Mouse (Mus musculus) kidney, adult 8-10 months (tissue): ENCODE results near the gene Ftcd.

Source experiments
- DNase-seq, 2 experiments: peaks; one replicate each; pipeline ENCODE4 v3.0.0; 2022

The Ftcd gene

DNA sequence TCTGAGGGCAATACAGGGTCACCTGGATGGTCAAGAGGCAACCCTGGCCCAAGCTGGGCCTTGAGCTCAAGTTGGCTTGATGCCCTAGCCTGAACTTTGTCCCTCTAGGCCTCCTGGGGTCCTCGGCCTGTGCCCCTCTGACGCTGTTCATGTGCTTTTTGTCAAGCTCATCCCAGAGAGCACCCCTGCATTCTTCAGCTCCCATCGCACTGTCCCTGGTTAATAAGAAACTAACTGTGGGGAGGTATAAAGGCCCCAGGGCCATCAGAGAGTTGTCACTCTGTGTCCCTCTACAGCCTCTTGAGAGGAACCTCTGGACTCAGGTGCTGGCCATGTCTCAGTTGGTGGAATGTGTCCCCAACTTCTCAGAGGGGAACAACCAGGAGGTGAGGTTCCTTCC, at the start of gene Ftcd:
Gene Ftcd (plus strand): TSS at position 275 of the 400 bp plus-strand sequence.
- peak; percentile 73 to 76 for DNase-seq

DNA sequence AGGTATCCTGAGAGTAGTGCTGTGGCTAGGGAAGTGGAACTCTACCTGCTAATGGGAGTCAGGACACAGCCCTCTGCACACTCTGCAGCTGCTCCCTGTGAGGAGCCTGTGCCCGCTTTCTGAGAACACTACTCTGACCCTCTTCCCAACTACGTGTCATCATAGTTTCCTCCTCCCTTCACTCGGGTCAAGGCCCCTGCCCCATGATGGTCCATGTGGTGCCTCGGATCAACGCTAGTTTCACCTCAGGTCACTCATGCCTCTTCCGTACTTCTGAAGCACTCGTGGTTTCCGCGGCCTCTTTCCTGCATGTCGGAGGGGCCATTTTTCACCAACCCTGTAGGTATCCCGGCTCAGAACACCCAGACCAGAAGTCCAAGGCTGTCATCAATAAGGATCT, 44.5 kb upstream of the Ftcd start:
- no peak for DNase-seq

DNA sequence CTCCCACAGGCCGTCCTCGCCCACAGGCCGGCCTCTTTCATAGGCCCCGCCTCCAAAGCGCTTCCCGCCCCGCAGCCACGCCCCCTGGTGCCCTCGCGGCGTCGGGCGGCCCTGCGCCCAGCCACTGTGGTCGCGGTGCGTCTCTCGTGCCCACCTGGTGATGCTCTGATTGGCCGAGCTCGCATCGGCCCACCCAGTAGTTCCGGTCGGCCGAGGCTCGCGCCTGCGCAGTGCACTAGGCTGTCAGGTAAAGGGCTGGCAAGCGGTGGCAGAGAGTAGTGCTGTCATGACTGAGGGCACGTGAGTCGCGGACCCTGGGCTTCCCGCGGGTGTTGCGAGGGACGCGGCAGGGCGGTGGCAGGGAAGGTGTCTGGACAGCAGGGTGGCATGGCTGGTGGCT, 44.1 kb upstream of the Ftcd start, which contains the start of gene Lss:
Gene Lss (plus strand): TSS at position 214 of the 400 bp plus-strand sequence.
- peak; percentile 97 to 98 for DNase-seq

DNA sequence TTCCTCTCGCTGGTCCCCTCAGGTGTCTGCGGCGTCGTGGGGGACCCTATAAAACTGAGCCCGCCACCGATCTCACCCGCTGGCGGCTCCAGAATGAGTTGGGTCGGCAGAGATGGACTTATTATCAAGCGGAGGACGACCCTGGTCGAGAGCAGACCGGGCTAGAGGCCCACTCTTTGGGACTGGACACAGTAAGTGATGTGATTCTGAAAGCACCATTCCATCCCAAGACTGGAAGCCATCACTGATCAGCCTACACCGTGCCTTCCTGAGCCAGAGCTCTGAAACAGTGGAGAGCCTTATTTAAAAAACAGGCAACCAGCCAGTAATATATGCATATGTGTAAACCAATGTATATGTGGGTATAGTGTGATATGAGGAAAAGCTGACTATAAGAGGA, 43.6 kb upstream of the Ftcd start:
- no peak for DNase-seq

DNA sequence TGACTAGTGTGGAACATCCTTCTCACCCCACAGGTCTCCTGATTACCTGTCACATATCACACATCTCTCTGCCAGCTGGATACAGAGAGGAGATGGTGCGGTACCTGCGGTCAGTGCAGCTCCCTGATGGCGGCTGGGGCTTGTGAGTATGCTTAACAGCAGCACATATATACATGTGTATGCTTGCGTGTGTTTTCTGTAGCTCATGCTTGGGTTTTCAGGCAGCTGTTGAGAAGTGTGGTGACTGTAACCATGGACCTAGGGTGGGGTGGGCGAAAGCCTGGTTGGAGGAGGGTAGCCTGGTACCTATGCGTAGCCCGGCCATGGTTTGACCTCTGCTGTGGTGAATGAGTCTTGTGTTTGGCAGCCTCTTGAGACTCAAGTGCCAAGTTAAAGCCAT, 39.9 kb upstream of the Ftcd start:
- no peak for DNase-seq

DNA sequence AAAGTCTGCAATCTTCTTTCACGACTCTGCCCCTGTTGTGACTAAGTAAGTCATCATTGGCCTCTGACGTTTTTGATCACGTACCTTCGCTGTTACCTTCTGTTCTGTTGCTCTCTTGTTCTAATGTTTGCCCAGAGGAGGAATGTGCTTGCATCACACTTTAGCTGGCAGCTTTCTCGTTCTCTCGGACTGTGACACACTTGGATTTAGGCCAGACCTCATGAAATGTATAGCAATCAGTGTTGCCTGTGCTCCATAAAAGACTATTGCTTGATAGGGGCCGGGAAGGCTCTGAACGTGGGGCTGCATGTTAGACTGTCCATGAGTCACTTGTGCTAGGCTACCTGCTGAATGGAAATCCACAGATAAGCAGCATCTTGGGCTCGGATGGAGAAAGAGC, 37.8 kb upstream of the Ftcd start:
- DNase-seq: no peak

DNA sequence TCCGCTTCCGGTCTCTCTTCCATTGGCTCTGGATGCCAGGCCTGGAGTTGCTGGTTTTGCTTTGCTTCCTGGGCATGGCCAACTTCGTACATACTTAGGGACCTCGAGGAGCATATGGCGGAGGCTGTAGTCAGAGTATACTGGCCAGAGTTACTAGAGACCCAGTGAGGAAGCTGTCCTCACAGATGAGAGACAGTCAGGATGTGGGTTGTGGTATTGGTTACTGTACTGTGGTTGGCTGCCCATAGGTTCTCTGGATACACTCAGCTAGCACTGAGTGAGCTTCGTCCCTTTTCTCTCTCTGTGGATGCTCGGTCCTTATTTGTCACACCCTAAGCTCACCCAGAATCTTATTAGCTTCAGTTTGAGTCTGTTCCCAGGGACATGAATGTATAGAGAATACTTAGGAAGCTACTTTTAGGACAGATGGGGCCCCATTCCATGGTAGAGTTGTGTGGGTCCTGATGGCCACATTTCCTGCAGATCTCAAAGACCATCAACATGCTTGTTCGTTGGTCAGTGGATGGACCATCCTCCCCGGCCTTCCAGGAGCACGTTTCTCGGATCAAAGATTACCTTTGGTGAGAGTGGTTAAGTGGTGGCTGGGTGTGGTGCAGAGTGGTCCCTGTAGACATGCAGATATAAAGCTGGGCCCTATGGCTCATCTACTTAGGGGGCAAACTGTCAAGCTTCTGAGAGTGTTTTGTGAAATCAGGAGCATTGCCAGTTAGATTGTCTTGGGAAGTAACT, 33.9 kb upstream of the Ftcd start:
- DNase-seq: no peak

DNA sequence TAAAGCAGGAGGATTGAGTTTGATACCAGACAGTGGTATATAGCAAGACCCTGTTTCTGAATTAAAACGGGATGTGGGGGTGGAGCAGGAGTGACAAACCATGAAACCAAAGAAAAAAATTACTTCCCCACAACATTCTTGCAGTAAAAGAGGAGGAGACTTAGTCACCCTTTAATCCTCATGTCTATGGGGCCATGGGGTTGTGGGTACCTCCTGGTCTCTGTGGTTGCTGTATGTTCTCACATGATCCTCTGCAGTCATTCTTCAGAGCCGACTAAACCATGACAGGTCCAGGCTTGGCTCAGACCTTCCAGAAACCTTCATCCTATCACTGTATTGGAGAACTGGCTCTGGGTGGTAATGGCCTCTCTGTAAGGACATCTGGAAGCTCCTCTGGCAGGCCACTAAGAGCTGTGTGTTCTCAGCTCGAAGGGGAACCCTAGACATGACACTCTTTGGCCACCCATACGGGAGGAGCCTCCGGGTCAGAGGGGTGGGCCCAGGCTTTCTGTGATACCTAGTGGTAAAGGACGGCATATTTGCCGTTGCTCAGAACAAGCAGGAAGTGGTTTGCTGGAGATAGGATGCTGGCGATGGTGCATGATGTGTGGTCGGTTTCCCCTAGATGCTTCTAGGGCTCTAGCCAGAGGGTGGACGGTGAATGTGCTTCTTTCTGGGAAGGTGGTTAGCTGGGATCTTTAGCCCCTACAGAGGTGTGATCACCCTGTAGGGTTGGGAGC, 32.6 kb upstream of the Ftcd start:
- DNase-seq: no peak

DNA sequence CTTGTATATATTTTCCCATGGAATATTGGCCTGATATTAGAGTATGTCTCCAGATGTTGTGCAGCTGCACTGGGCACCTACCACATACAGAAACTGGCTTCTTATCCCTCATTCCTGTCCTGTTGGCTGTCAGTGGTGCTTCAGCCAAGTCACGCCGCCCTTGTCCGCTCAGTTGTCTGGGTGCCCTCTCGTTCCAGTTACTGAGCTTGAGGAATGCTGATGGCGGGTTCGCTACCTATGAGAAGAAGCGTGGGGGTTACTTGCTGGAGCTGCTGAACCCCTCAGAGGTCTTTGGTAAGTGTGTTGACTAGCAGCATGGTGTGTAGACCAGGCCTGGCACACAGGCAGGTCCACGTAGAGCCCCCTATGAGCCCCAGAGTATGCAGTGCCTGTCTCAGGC, 28.9 kb upstream of the Ftcd start:
- DNase-seq: peak in 1 of 2 experiments; percentile 30

DNA sequence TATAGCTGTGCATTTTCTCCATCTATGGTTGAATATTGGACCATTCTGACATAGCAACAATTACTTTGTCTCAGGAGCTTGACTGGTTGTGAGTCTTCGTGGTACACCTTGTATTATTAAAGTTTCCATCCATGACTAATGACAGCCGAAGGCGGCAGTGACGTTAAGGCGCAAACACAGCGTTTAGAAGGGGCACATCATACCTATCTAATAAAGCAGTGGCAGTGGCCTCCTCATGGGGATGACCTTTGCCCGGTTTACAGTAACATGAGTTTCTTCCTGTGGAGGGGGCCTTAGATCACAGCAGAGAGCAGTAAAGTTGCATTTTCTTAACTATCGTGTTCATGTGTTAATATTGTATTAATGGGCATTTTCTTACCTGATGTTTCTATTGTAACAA, 27.2 kb upstream of the Ftcd start:
- DNase-seq: no peak

DNA sequence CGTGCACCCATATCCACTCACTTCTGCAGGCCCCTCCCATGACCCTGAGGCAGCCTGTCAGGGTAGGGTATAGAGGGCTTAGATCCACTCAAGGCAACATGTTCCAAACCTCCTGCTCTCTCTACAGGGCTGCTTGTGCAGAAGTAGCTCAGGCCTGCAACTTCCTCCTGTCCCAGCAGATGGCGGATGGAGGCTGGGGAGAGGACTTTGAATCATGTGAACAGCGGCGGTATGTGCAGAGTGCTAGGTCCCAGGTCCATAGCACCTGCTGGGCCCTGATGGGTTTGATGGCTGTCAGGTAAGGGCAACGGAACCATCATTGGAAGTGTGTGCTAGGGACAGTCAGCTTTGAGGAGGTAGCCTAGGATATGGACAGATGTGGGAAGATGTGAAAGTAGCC, 25.0 kb upstream of the Ftcd start:
- peak in 1 of 2 experiments; percentile 18 for DNase-seq

DNA sequence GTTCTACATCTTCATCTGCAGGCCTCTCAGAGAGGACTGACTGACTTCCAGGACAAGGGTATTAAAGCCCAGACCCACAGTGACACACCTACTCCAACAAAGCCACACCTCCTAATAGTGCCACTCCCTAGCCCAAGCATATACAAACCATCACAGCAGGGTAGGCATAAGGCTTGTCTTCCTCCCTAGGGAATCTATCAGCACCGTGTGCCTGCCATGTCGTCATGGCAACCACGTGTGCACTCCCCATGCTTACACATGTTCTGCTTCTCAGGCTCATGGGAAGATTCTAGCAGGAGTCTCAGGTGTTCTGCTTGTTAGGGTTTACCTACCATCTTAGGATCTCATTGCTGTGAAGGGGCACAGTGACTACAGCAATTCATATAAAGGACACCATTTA, 23.9 kb upstream of the Ftcd start:
- no peak for DNase-seq

DNA sequence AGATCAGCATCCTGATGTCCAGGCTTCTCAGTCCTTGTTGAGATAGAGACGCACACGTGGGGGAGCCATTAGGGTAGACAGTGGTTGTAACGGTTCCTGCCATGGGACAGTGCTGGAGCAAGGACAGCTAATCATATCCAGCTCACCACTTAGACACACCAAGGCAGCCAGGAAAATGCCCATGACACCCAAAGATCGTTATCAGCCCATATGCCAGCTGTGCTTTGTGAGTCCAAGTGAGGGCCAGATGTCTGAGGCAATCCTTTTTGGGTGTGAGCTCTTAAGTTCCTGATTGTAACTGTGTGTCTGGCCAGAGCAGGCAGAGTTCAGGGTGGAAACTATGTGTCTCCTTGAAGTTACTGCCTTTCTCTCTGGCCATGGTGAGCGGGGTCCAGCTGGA, 21.4 kb upstream of the Ftcd start:
- DNase-seq: no peak

DNA sequence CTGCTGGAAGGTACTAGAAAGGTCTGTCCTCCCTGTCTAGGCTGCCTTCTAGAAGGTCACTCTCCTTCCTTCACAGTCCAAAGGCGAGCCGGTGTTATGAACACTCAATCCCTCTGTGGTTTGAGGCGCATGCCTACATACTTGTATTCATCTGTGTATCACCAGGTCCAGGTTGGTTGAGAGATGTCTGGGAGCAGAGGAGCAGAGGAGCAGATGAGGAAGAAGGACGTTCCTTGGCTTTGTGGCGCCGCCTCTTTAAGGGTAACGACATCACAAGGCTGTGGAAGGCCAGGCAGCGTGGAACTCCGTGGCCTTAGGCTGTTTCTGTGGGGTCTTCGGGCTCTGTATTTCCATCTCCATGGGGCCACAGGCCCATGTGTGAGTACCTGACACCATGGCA, 13.5 kb upstream of the Ftcd start, which contains the start of gene Spatc1l:
Gene Spatc1l (plus strand): TSS at position 301 of the 400 bp plus-strand sequence.
- no peak for DNase-seq

DNA sequence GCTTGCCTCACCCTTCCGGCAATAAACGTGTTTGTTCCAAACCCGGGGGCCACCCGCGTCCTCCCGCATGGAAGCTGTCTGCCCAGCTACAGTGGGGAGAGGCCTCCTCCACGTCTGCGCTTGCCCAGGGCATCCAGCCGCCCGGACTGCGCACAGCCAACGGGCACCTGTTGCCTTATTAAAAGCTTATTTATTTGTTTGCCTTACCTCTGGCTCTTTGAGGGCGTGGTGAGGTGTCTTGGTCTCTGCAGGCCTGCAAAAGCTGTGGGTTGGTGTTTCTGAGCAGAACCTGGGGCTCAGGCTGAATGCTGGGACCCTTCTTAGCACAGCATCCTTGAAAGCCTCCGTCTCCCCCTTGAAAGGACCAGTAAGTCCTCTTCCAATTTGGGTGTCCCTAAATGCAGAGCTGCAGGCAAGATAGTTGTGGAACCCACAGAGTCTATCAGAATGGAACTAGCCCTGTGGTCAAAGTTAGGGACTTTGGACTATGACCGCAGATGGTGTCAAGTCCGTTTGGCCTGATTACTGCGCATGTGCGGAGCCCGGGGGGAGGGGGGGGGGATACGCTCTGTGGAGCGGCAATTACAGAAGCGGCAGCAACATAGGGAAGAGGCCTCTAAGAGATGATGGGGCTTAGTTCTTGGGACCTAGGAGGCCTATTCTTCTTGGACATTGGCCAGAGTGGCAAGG, 5.3 kb upstream of the Ftcd start:
- peak; percentile 57 to 65 for DNase-seq

DNA sequence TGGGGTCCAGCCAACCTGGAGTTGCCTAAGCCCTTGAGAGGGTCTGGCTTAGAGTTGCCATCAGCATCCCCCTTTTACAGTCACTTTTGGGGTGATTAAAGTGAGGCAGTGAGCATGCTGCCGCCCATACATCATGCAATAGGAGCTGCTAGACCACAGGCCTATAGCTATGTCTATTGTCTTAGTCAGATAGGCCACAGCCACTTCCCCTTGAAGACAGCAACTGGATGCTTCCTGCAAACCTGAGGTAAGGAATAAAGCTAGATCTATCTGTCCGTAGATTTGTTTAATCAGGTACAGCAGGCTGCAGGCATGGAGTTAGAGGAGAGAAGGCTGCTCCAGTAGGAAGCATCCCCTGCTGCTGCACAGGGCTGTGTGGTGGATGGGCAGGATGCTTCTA, 4.4 kb upstream of the Ftcd start:
- no peak for DNase-seq

DNA sequence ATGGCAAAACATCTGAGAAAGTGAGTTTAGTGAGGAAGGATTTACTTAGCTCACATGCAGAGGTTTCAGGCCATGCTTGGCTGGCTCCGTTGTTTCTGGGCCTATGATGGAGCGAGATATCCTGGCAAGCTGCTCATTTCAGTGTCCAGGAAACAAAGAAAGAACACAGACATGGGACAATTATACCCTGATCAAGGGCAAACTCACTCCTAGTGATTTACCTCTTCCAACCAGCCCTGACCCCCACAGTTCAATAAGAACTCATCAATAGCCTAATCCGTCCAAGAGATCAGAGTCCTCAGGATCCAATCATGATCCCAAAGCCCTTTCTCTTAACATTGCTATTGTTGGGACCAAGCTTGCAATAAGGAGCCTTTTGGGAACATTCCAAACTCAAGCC, 3.3 kb upstream of the Ftcd start:
- DNase-seq: no peak

DNA sequence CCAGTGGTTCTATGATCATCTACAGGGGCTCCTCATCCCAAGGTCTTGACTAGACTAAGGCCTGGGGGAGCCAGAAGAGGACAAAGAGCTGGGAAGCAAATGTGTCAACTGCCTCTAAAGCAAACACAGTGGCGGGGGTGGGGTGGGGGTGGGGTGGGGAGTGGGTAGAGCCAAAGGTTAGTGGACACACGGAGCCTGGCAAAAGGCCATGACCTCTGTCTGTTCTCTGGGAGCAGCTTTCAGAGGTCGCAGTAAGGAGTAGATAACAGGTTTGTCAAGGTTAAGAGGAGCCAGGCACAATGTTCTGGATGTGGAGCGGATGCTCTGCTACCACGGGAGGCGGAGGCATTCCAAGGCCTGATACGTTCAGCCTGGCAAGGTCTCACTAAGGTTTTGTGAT, 1.5 kb downstream of the Ftcd start:
- peak in 1 of 2 experiments; percentile 23 for DNase-seq

DNA sequence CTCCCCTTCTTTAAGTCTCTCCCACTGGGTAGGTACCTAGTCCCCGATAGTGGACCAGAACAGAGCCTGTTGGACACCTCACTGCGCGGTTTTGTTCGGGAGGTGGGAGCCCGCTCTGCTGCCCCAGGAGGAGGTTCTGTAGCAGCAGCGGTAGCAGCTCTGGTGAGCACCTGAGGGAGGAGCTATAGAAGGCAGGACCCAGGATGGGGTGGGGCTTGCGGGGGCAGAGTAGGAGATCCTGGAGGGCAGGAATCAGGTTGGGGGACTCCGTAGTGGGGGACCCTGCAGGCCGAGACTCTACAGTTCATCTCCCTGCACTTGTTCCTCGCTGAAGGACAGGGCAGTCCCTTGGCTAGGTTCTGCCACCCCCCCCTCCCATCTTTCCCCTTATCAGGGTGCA, 8.7 kb downstream of the Ftcd start:
- no peak for DNase-seq

DNA sequence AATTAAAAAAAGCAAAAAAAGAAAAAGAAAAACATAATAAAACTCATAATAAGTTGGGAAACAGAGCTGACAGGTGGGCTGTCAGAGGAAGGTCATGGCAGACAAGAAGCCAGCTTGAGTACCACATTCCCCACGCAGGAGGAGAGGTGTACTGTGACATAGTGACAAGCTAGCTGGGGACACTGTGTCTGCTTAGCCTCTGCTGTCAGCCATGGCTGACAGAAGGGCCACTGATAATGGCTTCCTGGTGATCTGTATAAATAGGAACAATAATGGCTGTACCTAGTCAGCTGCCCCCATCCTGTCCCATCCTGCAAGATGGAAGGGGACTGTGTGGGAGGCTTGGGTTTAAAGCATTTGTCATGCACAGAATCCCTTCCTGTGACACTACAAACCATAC, 10.7 kb downstream of the Ftcd start:
- DNase-seq: no peak

DNA sequence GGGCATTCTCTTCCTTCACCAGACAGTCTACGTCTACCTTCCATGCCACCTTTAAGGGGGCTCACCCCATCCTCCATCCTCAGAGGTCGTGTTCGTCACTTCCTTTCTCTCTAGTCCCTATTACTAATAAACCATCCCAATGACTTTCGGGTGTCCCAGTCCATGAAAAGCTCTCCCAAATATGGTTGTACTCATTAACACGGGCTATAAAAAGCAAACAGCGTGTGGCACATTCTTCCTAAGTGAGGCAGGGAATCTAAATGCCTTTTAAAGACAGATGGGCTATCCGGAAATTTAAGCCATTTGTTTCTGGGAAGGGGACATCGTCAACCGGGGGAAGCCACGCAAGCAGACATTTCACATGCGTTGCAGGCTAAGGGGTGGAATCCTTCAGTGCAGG, 14.7 kb downstream of the Ftcd start:
- no peak for DNase-seq

DNA sequence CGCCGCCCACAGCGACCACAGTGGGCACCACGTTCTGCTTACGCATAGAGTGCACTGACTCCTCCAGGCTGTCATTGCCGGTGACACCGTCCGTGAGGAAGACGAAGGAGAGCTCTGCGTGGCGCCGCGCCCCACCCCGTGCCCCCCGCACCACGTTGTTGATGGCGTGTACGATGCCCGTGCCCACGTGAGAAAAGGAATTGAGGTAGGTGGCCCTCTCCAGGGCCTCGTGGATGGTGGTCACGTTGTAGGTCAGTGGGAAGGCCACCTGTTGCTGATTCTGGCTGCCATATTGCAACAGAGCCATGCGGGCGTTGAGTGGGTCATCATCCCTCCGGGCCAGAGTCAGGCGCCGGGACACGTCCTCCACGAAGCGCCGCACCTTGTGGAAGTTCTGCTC, 20.9 kb downstream of the Ftcd start:
- DNase-seq: no peak

DNA sequence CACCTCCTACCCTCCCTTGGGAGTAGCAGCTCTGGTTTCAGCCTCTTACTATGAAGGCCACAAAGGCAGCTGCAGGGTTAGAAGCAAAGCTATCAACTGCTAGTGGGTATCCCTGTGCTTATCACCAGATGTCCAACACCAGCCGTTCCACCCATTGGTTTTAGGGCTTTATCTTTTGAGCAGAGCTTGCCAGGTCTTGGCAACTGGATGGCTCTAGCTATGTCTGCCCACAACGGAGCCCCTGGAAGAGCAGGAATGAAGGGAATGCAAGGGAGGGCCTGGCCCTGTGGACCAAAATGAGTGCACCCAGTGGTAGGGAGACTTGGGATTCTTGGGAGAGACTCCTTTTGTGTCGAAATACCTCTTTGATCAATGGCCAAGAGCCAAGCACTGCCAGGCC, 27.2 kb downstream of the Ftcd start:
- DNase-seq: no peak

DNA sequence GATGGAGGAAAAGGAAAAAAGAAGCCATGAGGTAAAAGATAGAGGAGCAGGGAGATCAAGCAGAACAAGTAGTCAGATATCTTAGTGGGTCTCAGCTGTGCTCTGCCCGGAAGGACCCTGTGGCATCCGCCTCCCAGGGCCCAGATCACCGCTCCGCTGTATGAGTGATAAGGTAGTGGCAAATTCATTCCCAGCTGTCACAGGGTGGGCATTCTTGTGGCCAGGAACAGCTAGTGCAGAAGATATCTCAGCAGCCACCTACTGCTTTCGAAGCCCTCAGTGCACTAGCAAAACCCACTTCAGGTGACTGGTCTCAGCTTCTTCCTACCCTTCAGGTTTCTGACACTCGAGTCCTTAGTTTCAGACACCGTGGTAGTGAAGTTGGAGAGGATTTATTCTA, 37.0 kb downstream of the Ftcd start:
- no peak for DNase-seq
